Mouse (Mus musculus) embryo, embryonic 9.5 days (tissue): ENCODE measurements around the gene Ubl3.

Experiments used
- DNase-seq: peaks from one replicate; pipeline ENCODE4 v3.0.0-alpha.2; 2017; ENCODE audit errors: extremely low spot score

Ubl3 gene

GRCm38 (mm10) chr5:148527632-148528031, 25.0 kb downstream of the Ubl3 start:
- DNase-seq: no peak

DNA sequence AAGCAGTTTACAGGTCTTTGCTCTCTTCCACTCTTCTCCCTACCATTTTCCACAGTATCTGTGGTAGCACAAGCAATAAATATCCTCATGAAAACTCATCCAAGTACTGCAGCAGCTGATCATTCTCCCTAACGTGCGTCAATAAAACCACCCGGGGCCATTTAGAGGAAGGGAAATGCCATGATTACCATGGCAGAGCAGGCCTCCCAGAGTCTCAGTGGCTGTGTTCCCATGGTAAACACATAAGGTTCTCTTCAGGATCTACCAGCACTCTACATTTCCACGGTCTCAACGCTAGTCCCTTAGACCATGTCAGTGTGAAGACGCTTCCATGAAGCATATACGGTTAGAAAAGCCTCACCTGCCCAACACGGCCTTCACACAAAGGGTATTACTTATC, 26.0 kb downstream of the Ubl3 start:
- no peak for DNase-seq

DNA sequence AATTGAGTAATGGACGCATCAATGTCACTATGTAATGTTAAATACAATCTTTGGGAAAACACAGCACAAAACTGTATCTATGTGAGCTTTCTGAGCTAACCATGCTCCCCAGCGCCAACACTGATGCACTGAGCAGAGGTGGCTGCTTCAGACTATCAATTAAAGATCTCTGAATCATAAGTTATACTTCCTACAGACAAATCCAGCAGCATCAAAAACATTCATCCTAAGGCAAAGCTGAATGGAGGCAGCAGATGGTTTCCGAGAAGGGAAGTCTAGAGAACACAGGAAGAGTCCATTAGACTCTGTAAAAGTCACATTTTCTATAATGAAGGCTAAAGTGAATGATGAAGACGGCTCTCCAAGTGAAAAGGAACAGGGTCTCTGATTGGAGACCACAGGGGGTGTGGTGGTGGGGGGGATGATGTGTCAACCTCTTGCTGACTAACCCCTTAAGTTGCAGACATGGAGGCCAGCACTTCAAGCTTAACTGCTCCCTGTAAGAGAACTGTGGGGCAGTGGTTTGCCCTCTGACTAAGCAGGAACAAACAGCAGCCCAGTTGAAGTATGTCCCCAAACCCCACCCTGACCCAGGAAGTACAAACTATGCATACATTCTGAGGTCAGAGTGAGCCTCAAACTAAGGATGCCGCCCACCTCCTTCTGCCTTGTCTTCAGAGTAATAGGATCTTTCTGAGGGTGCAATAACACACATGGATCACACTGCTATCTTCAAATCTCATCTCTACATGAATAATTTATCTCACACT, 29.2 kb downstream of the Ubl3 start:
- no peak for DNase-seq

- no peak for DNase-seq
These were observed 30.2 kb downstream of the Ubl3 start for GRCm38 (mm10) chr5:148522378-148522777.

- no peak for DNase-seq
These were observed 35.1 kb downstream of the Ubl3 start for GRCm38 (mm10) chr5:148517445-148517844.

DNA sequence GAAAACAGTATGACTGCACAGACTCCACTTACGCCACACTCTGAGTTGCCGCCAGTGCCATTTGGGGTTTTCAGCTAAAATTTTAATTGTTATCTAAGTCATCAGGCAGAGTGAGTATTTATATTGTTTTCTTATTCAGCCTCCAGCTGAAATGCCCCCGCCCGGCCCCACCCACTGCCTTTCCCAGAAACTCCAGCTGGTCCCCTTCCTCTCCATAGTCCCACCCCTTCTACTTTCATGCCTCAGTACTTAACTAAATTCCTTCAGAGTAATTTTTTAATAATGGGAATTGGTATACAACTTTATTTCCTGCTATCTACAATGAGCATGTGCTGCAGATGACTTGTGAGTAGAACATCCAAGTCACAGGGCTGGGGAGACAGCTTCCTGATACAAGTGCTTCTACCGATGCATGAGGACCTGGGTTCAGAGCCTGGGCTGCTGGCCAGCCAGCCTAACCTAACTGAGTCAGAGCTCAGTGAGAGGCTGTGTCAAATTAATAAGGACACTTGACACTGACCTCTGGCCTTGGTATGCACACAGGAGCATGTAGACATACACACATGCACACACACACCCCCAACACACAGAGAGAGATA, 40.4 kb downstream of the Ubl3 start:
- no peak for DNase-seq

GRCm38 (mm10) chr5:148510265-148510664, 42.3 kb downstream of the Ubl3 start:
- DNase-seq: no peak

GRCm38 (mm10) chr5:148509731-148510130, 42.9 kb downstream of the Ubl3 start:
- DNase-seq: no peak

- DNase-seq: no peak
These were observed 43.5 kb downstream of the Ubl3 start for GRCm38 (mm10) chr5:148508901-148509604.

DNA sequence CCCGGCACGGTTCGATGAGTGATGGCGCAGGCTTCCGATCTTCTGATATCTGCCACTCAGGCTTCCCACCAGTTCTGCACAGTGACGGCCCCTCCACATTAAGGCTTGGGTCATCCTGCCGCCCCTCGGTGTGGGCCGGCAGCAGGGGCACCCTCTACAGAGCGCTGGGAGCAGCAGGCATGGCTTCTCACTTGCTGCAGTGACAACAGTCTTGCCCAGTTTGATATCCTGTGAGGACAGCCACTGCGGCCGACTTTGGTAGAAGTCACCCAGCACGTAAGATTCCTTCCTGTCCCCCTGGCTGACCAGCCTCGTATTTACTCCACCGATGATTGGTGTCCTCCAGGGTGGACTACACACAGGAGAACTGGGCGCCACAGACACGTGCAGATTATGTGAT, 47.2 kb downstream of the Ubl3 start:
- no peak for DNase-seq

GRCm38 (mm10) chr5:148502237-148502636, 50.4 kb downstream of the Ubl3 start:
- no peak for DNase-seq

GRCm38 (mm10) chr5:148501228-148501957, 51.2 kb downstream of the Ubl3 start:
- DNase-seq: no peak

DNA sequence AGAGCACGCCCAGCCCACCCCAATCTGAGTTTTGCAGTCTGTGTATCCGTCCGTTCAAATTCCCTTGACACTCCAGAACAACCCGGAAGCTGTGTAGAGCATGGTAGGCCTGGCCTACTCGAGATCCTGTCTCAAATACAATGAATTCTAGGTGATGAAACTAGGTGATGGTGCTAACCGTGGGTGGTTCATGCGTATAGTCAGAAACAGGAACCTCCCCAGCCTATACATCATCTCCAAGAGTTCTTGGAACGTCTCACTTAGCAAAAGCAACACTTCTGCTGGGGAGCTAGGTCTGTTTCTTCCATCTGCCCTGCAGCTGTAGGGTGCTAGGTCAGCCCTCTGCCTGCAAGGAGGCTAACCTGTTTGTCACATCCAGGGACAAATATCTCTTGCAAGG, 52.1 kb downstream of the Ubl3 start:
- no peak for DNase-seq

DNA sequence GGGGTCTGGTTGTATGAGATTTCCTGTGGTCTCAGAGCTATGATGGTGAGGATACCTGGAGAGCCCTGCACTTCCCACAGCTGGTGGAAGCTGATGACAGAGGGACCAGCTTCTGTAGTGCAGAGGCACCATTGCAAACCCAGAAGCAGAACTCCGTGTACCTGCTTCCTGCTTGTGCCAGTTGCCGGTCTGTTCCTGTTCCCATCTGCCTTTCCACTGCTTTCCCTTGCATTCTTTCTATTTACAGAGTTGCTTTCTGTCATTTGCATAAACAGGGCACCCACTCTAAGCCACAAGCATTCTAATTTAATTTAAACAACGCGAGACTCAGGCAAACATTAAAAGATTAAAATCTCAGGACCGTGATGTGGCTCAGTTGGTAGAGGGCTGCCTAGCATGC, 53.0 kb downstream of the Ubl3 start:
- DNase-seq: no peak

GRCm38 (mm10) chr5:148495991-148496390, 56.6 kb downstream of the Ubl3 start:
- DNase-seq: no peak

GRCm38 (mm10) chr5:148495173-148495572, 57.4 kb downstream of the Ubl3 start:
- peak; percentile 20 for DNase-seq

- no peak for DNase-seq
These were observed 58.3 kb downstream of the Ubl3 start for GRCm38 (mm10) chr5:148494249-148494648.

GRCm38 (mm10) chr5:148493025-148493424, 59.6 kb downstream of the Ubl3 start:
- DNase-seq: no peak

- DNase-seq: no peak
These were observed 62.2 kb downstream of the Ubl3 start for GRCm38 (mm10) chr5:148490391-148490790.

GRCm38 (mm10) chr5:148489724-148490193, 62.8 kb downstream of the Ubl3 start:
- DNase-seq: no peak

DNA sequence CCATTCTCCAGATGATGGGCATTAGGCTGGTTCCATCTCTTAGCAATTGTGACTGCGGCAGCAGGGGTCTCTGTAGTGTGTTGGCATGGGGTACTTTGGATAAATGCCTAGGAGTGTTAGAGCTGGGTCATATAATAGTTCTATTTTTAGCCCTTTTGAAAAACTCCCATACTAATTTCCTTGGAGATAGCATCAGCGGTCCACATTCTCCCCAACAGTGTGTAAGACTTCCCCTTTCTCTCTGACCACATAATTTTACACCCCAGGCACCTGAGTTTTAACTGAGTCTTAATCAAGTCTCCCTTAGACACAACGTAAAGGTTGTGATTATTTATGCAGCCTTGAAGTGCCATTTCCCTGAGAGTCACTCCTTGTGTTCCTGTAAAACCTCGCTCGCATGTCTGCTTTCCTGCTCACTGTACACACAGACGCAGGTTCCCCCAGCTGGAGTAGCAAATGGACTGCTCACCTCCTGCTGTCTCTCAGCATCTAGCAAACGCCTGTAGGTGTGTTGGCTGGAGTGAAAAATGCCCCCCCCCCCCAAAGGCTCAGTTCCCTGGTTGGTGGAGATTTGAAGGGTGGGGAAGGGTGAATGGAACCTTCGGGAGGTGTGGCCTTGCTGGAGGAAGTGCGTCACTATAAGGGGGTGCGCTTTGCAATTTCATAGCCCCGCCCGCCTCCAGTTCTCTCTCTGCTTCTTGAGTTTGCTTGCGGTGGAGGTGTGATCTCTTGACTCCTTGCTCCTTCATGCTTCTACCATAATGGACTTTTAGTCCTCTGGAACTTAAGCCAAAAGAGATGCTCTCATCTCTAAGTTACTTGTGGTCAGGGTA, 63.5 kb downstream of the Ubl3 start:
- DNase-seq: no peak
